Mouse (Mus musculus) heart, embryonic 16.5 days (tissue): ENCODE measurements around the gene Akap1. TPM values are rescaled to one million over a fixed set of nuclear protein-coding genes. Genes with fewer than 3 reads are reported as not detected.
"Not testable (repeated sequence)": the region's sequence is repeated elsewhere in the genome, so short reads cannot be mapped to it uniquely, and the experiment has no call there.

Source experiments
- ATAC-seq: fragments of 200-750 bp; cut with Nextera tagmentation; replicated peaks from 2 replicates; pipeline ENCODE4 v1.8.0; 2017; ENCODE audit warnings: moderate number of reproducible peaks; ENCODE audit not compliant: insufficient read depth, low FRiP score; ENCODE audit errors: extremely low read depth
- H3K27ac ChIP-seq: fragments of 300-500 bp; sonication (generic); 2 replicates; pipeline ENCODE4 v1.5.1; 2014; ENCODE audit warnings: mild to moderate bottlenecking, low read length, control low read depth, moderate library complexity
- H3K27me3 ChIP-seq: fragments of 300-500 bp; sonication (generic); 2 replicates; pipeline ENCODE4 v1.6.1; 2014; ENCODE audit warnings: low read length, mixed read lengths; ENCODE audit not compliant: control insufficient read depth, insufficient read depth
- H3K36me3 ChIP-seq: fragments of 300-500 bp; sonication (generic); 2 replicates; pipeline ENCODE4 v1.6.1; 2014; ENCODE audit not compliant: control insufficient read depth, insufficient read depth
- H3K4me1 ChIP-seq: fragments of 300-500 bp; sonication (generic); 2 replicates; pipeline ENCODE4 v1.6.1; 2014; ENCODE audit warnings: low read length, mixed read lengths; ENCODE audit not compliant: control insufficient read depth, insufficient read depth
- H3K4me2 ChIP-seq: fragments of 300-500 bp; sonication (generic); 2 replicates; pipeline ENCODE4 v1.6.1; 2014; ENCODE audit warnings: low read depth, mild to moderate bottlenecking, control low read depth, low read length
- H3K4me3 ChIP-seq: fragments of 300-500 bp; sonication (generic); 2 replicates; pipeline ENCODE4 v1.5.1; 2014; ENCODE audit warnings: mild to moderate bottlenecking, control low read depth, low read length
- H3K9ac ChIP-seq: fragments of 300-500 bp; sonication (generic); 2 replicates; pipeline ENCODE4 v1.6.1; 2014; ENCODE audit warnings: low read length, control low read depth
- H3K9me3 ChIP-seq: fragments of 300-500 bp; sonication (generic); replicated peaks from 2 replicates; pipeline ENCODE4 v1.6.1; 2016; ENCODE audit warnings: low read length; ENCODE audit not compliant: control insufficient read depth
- WGBS: fragments of 180-500 bp; shearing (Covaris S2); extraction: QIAGEN DNeasy Blood & Tissue Kit; methylation state at CpG from one replicate; pipeline ENCODE4 v1.1.7; 2014; 5-methylcytosine and 5-hydroxymethylcytosine counted together
- polyA plus RNA-seq: library from polyadenylated mRNA; unstranded; fragments of >200 nt; fragmentation: Nextera tagmentation; extraction: Ambion mirVana; gene quantifications from 2 replicates; pipeline ENCODE4 v1.2.1, GENCODE M21; 2015

Akap1 gene
- polyA plus RNA-seq, 1 experiment from 2014 or later: 58.0 TPM

GRCm38 (mm10) chr11:88891446-88891845 is 27.1 kb upstream of the Akap1 start:
- H3K27ac ChIP-seq, H3K36me3 ChIP-seq, H3K27me3 ChIP-seq, H3K9me3 ChIP-seq, H3K4me1 ChIP-seq, H3K9ac ChIP-seq, H3K4me2 ChIP-seq, H3K4me3 ChIP-seq, ATAC-seq: not testable (repeated sequence)
- WGBS: 94% methylated on average over 8 of the region's 12 CpGs

DNA sequence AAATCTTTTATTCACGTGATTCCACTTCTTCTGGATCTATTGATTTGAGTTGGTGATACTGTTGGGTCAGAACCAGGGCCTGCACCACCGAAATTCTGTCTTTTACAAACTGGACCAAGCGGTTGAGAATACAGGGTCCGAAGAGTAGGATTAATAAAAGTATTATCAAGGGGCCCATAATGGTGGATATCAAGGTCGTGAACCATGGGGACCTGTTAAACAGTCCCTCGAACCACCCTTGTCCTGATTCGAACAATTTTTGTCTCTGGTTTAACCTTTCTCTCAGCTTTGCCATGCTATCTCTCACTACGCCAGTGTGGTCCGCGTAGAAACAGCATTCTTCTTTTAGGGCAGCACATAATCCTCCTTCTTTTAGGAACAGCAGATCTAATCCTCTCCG is 26.5 kb upstream of the Akap1 start:
- H3K9me3 ChIP-seq, H3K4me1 ChIP-seq, H3K4me3 ChIP-seq, ATAC-seq, H3K36me3 ChIP-seq, H3K27me3 ChIP-seq, H3K4me2 ChIP-seq, H3K9ac ChIP-seq, H3K27ac ChIP-seq: not testable (repeated sequence)
- WGBS: 91% methylated on average over 6 of the region's 11 CpGs

GRCm38 (mm10) chr11:88888996-88889395 is 24.6 kb upstream of the Akap1 start:
- H3K4me1 ChIP-seq: no peaks in the 10 kb centered on the region
- no peak overlapping the region for H3K27ac ChIP-seq
- no peaks in the 10 kb centered on the region for H3K27me3 ChIP-seq
- H3K4me3 ChIP-seq: no peak overlapping the region
- H3K36me3 ChIP-seq: no peaks in the 10 kb centered on the region
- no peak for ATAC-seq
- no peak overlapping the region for H3K4me2 ChIP-seq
- H3K9me3 ChIP-seq: no peaks in the 10 kb centered on the region
- H3K9ac ChIP-seq: no peak overlapping the region
- WGBS: 68% methylated on average over 2 of the region's 2 CpGs

DNA sequence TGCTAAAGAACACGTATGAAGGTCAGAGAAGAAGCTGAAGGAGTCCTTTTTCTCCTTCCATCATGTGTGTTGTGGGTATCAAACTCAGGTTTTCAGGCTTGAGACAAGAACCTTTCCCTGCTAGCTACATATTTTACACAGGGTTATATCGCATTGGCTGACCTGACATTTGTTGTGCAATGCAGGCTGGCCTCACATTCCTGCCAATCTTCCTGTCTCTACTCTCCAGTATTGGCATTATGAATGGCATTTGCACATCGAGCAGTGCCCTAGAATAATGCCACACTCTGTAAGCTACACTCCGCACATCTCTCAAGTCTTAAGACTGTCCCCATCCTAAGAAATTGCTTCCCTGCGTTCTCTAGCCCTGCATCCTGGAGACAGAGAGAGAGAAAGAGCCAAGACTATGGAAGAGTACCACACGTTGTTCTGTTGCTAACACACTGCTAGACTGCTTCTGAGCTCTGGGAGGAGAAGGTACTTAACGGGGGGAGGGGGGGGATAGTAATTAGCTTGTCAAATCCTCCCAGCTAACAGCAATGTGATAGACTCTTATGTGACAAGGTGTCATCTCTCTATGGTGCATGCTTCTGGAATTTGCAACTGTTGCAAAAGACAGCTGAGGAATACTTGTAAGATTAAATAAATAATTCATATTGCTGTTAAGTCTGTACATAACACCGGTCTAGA is 20.1 kb upstream of the Akap1 start:
- H3K9me3 ChIP-seq: no peaks in the 10 kb centered on the region
- H3K27me3 ChIP-seq: no peaks in the 10 kb centered on the region
- no peak overlapping the region for H3K4me2 ChIP-seq
- no peak overlapping the region for H3K9ac ChIP-seq
- 62% methylated on average over 8 of the region's 8 CpGs for WGBS
- no peak for ATAC-seq
- no peak overlapping the region for H3K4me3 ChIP-seq
- no peaks in the 10 kb centered on the region for H3K4me1 ChIP-seq
- no peaks in the 10 kb centered on the region for H3K36me3 ChIP-seq
- H3K27ac ChIP-seq: no peak overlapping the region

DNA sequence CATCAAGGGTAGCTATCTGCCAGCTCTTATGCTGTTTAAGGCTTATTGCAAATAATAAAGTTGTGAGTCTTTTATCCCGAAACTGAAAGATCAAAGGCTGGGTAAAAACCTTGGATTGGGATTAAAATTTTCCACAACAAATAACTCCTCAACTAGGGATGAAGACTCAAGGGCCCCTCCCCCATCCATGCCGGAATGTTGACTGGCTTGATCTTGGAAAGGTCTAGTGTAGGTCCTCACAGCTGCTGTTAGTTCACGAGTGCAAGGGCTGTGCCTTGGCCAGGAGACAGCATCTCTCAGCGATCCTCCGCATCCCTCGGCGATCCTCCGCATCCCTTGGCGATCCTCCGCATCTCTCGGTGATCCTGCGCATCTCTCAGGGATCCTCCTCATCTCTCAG is 13.6 kb upstream of the Akap1 start:
- Histone ChIP-seq H3K4me1 (no peaks in the 10 kb centered on the region), H3K27me3 (peaks cover 3% of the 10 kb centered on the region; the same call in 1 of the 2 replicates), H3K36me3 (no peaks in the 10 kb centered on the region), H3K9me3 (no peaks in the 10 kb centered on the region), H3K27ac (no peak overlapping the region), H3K9ac (no peak overlapping the region), H3K4me2 (no peak overlapping the region), H3K4me3 (no peak overlapping the region)
- no peak for ATAC-seq
- 83% methylated on average over 12 of the region's 12 CpGs for WGBS

DNA sequence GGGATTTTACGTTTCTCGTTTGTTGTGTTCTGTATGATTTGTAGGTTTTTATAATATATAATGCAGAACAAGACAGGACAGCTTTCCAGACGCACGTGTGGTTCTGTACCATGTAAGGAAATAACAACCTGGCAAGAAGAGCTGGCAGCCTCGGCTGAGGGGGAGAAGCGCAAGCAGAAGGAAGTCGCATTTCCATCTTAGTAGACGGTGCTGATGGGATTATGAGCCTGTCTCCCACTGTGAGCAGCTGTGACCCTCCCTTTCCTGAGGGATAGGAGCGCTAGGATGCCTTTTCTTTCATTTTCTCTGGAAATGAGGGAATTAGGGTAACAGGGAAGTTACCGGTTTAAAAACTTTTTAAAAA is 9.3 kb upstream of the Akap1 start:
- H3K4me3 ChIP-seq: peak overlapping the region; percentile 49
- no peaks in the 10 kb centered on the region for H3K9me3 ChIP-seq
- H3K27ac ChIP-seq: no peak overlapping the region
- H3K9ac ChIP-seq: peak overlapping the region; percentile 60
- peaks cover 5% of the 10 kb centered on the region; the same call in 1 of the 2 replicates for H3K27me3 ChIP-seq
- H3K36me3 ChIP-seq: no peaks in the 10 kb centered on the region
- ATAC-seq: no peak
- 3% methylated on average over 10 of the region's 10 CpGs for WGBS
- no peaks in the 10 kb centered on the region for H3K4me1 ChIP-seq
- peak overlapping the region; percentile 68 for H3K4me2 ChIP-seq

DNA sequence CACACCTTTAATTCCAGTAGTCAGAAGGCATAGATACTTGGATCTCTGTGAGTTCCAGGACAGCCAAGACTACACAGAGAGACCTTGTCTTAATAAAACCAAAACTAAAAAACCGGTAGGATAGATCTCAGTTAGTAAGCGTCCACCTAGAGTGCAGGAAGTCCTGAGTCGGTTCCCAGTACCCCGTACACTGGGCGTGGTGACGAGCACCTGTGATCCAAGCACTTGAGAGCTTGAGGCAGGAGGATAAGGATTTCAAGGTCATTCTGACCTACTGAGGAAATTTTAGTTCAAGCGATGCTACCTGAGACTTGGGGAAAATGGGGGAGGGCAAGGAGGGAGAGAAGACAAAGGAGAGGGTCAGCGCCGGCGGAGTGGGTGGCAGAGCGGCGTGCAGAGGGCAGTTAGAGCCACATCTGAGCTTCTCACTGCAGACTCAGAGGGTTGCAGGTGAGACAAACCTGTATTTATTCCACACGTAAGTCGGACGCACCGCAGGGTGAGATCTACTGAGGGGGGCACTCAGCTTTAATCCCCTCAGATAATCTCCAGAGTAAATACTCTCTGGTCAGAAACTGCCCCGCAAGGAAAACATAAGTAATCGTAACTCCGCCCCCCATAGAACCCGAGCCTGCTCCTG is 8.8 kb upstream of the Akap1 start:
- Histone ChIP-seq H3K27me3 (peaks cover 5% of the 10 kb centered on the region; the same call in 1 of the 2 replicates), H3K9ac (peak overlapping the region; percentile 60), H3K27ac (no peak overlapping the region), H3K9me3 (no peaks in the 10 kb centered on the region), H3K4me2 (peak overlapping the region; percentile 68), H3K4me3 (peak overlapping the region; percentile 49), H3K36me3 (no peaks in the 10 kb centered on the region), H3K4me1 (no peaks in the 10 kb centered on the region)
- no peak for ATAC-seq
- 3% methylated on average over 20 of the region's 20 CpGs for WGBS

- no peaks in the 10 kb centered on the region for H3K9me3 ChIP-seq
- no peak overlapping the region for H3K4me3 ChIP-seq
- no peak for ATAC-seq
- H3K27ac ChIP-seq: no peak overlapping the region
- 77% methylated on average over 2 of the region's 2 CpGs for WGBS
- H3K27me3 ChIP-seq: peaks cover 5% of the 10 kb centered on the region; the same call in 1 of the 2 replicates
- H3K4me2 ChIP-seq: no peak overlapping the region
- no peak overlapping the region for H3K9ac ChIP-seq
- H3K36me3 ChIP-seq: no peaks in the 10 kb centered on the region
- peaks cover 5% of the 10 kb centered on the region for H3K4me1 ChIP-seq
These were observed 5.1 kb upstream of the Akap1 start for GRCm38 (mm10) chr11:88869443-88869842.

DNA sequence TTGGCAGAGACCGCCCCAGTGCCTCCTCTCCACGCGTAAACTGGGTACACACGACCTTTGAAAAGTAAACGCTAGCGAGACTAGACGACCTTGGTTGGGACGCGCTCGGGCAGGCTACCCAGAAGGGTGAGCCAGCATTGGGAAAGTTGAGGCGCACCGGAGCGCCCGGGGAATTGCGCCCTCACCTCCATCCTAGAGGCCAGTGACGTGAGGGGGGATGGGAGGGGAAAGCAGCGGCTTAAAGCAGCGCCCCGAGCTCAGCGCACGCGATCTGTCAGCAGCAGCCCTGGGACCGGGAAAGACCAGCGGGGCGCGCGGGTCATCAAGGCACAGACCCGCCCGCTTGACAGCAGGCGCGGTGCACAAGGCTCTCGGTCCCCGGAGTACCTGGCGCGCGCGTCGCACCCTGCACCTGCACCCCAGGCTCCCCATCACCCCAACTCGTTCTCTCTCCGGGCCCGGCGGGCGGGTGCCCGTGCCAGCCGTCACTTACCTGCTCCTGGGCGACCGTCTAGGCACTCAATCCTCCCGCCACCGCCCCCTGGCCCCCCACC is 405 bp downstream of the Akap1 start:
- under 1% methylated on average over 49 of the region's 49 CpGs for WGBS
- no peaks in the 10 kb centered on the region for H3K9me3 ChIP-seq
- H3K4me2 ChIP-seq: peak overlapping the region; percentile 88
- peaks cover 30% of the 10 kb centered on the region for H3K4me1 ChIP-seq
- H3K9ac ChIP-seq: peak overlapping the region; percentile 93
- peak overlapping the region; percentile 89 for H3K27ac ChIP-seq
- peak overlapping the region; percentile 94 for H3K4me3 ChIP-seq
- no peaks in the 10 kb centered on the region for H3K27me3 ChIP-seq
- peak; percentile 39 for ATAC-seq
- no peaks in the 10 kb centered on the region for H3K36me3 ChIP-seq
